Mouse (Mus musculus) spleen, postnatal 14 days (tissue): ENCODE results near the gene Epdr1.
"Not testable (repeated sequence)": the region's sequence is repeated elsewhere in the genome, so short reads cannot be mapped to it uniquely, and the experiment has no call there.

ENCODE experiments used
- DNase-seq, 2 experiments: peaks; one replicate each; pipeline ENCODE4 v3.0.0; 2021 to 2022; ENCODE audit warnings: low spot score in 2 of 2

The Epdr1 gene

DNA sequence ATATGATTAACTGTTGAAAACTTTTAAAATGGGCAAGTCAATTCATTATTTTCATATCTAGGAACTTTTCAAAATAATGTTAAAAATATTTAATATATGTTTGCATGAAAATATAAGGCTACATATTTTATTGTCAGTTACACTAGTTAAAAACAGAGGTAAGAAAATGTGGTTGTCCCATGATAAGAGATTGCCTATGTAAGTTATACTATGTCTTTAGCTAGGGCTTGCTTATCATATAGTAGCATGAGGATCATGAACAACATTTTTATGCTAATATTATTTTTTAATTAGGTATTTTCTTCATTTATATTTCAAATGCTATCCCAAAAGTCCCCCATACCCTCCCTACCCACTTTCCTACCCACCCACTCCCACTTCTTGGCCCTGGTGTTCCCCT, 14.8 kb downstream of the Epdr1 start:
- no peak for DNase-seq

DNA sequence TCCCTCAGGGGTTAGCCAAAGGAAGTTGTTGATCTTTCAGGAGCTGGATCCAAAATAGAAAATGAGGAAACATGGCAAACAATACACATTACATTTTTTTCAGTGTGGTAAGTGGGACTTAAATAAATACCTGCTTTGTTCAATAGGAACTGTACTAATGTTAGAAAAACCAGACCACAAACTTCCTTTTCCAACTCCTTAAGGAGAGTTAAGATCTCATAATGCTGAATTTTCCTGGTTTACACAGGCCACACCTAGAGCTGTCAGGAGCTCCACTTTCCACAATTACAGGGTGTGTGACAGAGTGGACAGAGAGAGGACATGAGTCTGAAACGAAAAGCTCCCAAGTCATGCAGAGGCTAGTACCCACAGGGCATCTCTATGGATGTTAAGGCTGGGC, 16.0 kb downstream of the Epdr1 start:
- DNase-seq = no peak

DNA sequence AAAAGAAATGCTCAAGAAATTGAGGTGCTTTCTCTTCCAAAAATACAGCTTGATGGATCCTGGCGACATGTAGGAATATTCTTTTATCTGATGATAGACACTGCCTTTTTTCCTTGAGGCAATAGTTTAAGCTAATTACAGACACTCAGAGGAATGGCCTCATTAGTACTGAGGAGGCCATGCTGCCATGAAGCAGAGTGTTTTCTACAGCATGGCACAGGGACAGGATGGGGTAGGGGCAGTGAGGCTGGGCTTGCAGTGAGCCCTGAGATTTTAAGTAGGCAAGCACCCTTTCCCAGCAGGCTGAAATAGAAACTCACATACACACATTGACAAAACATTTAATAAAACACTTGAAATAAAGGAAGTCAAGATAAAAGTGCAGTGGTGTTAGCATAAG, 17.2 kb downstream of the Epdr1 start:
- DNase-seq = no peak

DNA sequence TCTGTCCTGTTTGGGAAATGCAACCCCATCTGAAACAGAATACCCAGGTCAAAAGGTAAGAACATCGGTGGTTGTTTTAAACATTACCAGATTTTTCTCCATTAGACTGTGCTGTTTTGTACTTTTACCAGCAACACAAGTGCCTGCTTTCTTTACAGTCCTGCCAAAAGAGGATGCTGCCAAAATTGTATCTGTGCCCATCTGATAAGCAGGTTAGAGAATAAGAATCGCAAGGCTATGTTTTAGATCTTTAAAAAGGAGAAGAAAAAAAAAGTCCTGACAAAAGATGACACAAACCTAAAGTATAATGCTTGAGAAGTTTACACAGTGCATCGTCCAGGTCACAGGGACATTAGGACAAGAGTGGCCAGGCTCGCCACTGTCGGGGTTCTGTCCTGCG, 20.5 kb downstream of the Epdr1 start:
- DNase-seq = no peak

DNA sequence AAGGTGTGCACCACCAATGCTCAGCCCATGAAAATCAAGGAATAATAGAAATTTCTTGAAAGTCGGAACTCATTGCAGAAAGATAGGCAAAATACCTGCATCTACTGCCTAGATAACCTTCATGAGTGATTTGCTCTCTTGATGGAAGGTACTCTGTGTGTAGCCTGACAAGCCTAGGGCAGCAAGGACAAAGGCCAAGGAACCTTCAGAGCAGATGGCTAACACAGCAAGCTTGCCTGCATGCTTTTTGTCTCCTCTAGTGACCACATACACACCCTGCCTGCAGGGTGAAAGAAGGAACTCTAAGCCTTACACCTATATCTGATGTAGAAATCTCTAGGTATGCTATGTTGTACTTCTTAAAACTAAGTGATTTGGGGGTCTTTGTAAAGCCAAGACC, 24.6 kb downstream of the Epdr1 start:
- no peak for DNase-seq

DNA sequence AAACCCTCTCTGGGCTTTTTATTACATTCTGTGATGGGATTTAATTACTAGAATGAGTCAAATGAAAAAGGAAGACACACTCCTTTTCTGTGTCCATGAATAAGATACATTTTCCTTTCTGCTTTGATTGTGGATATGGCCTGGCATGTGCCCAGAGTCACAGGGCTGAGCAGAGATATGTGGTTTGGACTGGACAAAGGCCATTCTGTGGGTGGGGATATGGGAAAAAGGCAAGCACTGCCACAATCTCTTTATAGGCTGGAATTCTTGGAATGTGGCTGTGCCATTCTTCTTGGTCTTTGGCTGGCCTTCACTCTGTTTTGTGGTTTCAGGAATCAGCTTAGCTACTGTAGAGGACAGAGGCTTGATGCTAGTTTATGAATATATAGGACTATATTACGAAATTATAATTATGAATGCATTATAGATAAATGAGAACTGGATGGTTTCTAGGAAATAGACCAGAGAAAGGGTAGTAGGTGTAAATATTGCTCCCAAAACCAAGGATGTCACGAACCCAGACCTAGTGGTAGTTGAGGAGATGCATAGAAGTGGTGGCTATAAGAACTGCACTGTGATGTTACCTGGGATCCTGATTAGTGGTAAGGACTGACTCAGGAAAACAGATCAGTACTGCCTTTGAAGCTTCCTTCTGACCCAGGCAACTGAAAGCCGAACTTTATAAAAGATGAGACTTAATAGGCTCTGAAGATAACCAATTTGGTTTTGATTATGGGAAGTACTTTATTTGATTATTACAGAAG, 28.5 kb downstream of the Epdr1 start:
- DNase-seq = no peak

DNA sequence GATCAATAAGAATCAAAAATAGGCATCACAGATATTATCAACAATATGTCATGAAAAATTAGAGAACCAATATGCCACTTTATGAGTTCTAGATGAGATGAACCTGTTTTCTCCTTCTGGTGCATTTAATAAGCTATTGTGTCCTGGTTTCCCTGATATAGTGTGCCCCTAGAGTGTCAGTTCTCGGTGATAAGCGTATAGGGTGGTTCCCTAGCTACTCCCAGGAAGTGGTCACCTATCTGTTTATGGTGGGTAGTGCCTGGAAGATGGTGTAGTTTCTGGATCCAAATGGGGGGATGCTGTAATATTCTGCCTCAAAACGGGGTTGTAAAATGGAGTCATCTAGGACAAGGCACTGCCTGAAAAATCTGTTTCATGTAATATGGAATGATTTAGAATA, 43.8 kb downstream of the Epdr1 start:
- no peak for DNase-seq

DNA sequence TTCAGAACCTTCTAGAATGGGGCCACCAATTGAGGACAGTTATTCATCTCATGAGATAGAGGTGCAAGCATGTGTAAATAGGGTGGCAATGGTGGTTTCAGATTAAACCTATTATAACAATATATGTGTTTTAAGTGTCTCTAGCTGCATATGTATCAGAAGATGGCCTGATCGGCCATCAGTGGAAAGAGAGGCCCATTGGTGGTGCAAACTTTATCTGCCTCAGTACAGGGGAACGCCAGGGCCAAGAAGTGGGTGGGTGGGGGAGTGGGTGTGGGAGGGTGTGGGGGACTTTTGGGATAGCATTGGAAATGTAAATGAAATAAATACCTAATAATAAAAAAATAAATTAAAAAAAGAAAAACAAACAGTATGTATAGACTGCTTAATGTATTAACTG, 45.0 kb downstream of the Epdr1 start:
- not testable (repeated sequence) for DNase-seq

DNA sequence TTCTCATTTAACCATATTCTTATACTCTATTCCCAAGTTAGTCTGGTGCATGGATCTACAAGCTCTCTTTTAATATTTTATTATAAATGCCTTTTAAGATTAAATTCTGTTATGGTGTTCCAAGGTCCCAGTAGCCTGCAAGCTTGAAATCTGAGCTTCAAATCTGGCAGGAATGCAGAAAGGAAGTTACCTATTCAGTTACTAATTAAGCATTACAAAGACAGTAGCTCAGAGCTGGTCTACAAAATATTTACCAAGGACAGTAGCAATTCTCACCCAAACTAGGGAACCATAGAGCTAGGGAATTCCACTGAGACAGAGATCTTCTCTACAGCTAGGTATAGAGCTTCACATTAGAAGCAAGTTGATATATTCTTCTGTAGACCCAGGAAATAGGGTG, 49.6 kb downstream of the Epdr1 start:
- DNase-seq = not testable (repeated sequence)

DNA sequence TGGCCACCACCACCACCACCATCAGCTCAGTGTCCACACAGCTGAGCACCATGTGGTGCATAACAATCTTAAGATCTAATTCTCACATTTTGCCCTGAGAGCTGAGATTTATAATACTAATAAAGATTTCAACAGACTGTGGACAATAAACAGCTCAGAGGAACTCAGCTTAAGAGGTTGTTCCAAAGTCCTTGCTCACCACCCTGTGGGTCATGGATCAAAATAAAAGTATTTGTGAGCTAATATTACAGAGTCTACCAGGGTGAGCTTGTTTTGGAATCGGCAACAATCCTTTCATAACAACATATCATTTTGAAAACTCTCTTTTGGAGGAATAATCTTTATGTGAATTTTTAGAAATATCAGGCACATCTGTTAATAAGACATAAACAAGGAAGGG, 57.2 kb downstream of the Epdr1 start:
- DNase-seq = no peak

DNA sequence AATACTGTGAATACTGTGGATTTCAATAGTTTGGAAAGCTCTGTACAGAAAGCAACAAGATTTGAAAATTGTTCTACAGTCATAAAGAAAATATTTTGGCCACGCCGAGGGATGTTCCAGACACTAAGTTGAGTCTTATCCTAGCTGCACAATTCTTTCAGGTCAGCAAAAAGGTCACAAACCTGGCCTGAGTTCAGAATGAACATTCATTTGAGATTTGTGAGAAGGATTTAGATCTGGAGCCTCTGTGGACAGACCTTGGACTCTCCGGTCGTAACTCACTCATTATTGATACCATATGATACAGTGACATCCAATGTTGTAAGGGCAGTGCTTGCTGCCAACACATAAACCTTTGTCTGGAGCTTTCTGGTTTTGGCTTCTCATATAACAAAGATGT, 64.3 kb downstream of the Epdr1 start:
- no peak for DNase-seq
